Mouse (Mus musculus): ENCODE results near the gene Pdxk.

The Pdxk gene

GRCm38 (mm10) chr10:78464792-78465207 is at the start of gene Pdxk:
Gene Pdxk, minus strand, starts transcription at chr10:78464975.
- CTCF ChIA-PET, result no interaction called here

DNA sequence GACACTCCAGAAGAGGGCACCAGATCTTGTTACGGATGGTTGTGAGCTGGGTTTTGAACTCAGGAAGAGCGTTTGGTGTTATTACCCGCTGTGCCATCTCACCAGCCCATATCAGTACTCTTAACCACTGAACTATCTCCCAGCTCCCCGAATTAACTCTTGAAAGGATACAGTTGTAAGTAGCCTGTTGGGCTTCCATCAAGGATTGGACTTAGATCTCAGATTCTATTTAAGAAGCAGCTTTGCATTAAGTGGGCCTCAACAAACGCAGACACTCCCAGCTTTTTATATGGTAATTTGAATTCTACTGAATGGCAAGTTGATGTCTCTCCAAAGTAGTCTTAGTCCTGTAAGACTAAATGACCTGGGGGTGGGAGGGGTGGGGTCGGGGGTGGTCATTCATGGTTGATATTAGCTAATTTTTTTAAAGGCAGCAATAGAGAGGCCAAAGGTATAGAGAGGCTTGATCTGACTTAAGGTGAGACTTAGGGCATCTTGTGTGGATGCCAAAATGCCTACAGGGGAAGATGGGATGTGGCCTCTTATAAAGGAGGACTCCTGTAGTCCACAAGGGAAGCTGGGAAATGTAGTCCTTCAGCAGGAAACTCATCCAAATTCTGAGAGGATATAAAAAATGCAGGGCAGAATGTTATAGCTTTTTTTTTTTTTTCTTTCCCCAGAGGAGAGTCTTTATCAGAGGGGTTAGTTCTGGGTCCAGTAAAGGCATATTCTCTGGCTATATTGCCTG is 38.4 kb upstream of the Pdxk start:
- CTCF ChIA-PET, result no interaction called here

DNA sequence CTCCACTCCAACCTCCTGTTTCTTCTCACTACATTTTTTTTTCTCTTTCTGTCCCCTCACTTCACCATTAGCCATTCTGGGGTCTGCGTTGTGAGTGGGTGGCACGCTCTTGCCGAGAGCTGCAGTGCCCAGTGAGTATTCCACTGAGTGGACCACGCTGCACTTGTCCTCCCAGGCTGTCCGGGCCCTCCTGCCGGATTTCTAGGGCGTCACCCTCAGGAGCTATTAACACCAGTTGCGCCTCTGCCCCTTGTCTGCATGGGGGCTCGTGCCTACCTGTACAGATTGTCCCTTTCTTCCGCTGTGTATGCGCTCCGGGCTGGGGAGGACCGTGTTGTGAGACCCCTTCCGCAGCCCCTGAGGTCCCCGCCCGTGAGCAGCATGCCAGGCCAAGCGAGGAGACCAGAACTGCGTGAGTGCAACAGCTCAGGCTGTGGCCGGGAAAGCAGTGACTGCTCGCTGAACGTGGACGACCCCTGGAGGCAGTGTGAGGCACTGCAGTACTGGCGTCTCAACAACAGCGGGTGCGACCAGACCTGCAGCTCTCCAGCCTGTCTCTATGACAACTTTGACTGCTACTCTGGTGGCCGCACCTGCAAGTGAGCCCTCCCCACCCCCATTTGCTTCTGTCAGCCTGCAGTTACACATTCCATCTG is 22.8 kb upstream of the Pdxk start:
- CTCF ChIA-PET, result interaction anchor here (0.5 kb wide), 1 partner anchor 95 kb away, joined by 8 read pairs; no protein-coding TSS in a partner anchor

DNA sequence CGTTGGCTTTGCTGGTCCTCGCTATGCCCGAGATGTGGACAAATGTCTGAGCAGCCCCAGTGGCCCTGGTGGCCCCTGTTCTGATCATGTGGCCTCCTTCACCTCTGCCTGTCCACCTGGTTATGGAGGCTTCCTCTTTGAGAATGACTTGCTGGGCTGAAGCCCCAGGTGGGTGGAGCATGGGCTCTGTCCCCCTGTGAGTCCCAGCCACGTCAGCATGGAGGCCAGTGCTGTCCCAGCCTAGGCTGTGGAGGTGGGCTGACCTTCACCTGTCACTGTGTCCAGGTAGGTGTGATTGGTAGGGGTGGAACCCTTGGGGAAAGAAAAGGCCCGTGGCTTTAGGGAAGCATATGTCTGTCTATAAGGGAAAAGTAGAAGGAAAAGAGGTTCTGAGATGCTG is 22.1 kb upstream of the Pdxk start:
- CTCF ChIA-PET, result interaction anchor here (0.5 kb wide), 1 partner anchor 95 kb away, joined by 8 read pairs; no protein-coding TSS in a partner anchor

GRCm38 (mm10) chr10:78485369-78485768 is 20.6 kb upstream of the Pdxk start:
- CTCF ChIA-PET, result interaction anchor here (0.5 kb wide), 1 partner anchor 59 kb away, joined by 4 read pairs; no protein-coding TSS in a partner anchor

- CTCF ChIA-PET, result interaction anchor here (0.6 kb wide), 1 partner anchor 511 kb away, joined by 7 read pairs; no protein-coding TSS in a partner anchor
Observed at GRCm38 (mm10) chr10:78481928-78482499, 17.2 kb upstream of the Pdxk start.

- CTCF ChIA-PET, result no interaction called here
Observed at GRCm38 (mm10) chr10:78480954-78481927, 16.5 kb upstream of the Pdxk start.

- CTCF ChIA-PET, result no interaction called here
Observed at GRCm38 (mm10) chr10:78476821-78477220, 12.0 kb upstream of the Pdxk start.

GRCm38 (mm10) chr10:78474759-78475158 is 10.0 kb upstream of the Pdxk start:
- CTCF ChIA-PET, result interaction anchor here (0.6 kb wide), 2 partner anchors 16 to 104 kb away, joined by 3 to 7 read pairs; no protein-coding TSS in a partner anchor

DNA sequence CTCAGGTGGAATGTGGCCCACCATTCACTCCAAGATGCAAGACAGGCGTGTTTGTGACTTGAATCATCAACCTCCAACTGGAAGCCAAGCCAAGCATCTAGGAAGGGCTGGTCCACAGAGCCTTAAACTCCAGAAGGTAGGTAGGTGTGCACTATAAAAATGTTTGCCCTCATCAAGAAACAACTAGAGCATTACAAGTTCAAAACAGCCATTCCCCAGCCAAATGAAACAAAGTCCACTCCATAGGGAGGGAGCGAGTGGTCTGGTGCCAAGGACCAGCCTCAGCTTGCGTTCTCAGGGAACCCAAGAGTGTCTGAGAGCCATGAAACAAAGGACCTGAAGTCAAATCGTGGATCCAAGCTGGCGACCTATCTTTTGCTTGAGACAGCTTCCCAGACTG is 8.7 kb upstream of the Pdxk start:
- CTCF ChIA-PET, result no interaction called here

- CTCF ChIA-PET, result no interaction called here
Observed at GRCm38 (mm10) chr10:78472046-78472445, 7.3 kb upstream of the Pdxk start.

DNA sequence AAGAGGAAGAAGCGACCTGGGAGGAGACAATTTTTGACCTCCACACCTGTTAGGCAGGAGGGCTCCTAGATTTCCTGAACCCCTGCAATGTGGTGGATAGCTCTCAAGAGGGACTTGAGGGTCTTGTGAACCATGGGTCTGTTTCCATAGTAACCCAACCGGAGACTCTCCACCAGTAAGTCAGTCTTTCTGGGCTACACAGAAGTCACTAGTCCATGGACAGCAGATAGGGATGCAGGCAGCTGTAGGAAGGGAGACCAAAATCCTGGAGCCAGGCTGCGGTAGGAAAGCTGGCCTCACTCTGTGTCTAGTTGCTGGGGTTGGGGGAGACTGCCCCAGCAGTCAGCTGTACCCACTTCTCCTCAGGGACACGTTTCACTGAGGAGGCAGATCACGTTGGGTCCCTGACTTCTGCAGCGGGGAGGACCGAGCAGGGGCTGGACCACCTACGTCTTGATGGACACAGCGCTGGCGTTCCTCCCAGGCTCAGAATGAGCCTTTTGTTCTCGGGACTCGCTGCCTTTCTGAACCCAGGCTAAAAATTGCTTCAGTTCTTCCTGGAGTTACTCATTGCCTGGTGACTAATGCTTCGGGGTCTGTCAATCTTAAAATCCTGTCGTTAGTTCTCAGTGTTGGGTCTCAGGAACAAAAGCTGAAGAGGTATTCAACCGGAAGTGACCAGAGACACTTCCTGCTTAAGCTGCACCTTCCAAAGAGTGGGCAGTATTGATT is 6.0 kb upstream of the Pdxk start:
- CTCF ChIA-PET, result no interaction called here

GRCm38 (mm10) chr10:78467761-78468310 is 3.1 kb upstream of the Pdxk start:
- CTCF ChIA-PET, result no interaction called here

- CTCF ChIA-PET, result interaction anchor here (0.7 kb wide), 2 partner anchors 12 to 23 kb away, joined by 3 read pairs; no protein-coding TSS in a partner anchor
Observed at GRCm38 (mm10) chr10:78466647-78467046, 1.9 kb upstream of the Pdxk start.

- CTCF ChIA-PET, result interaction anchor here (0.5 kb wide), 1 partner anchor 32 kb away, joined by 3 read pairs; no protein-coding TSS in a partner anchor
Observed at GRCm38 (mm10) chr10:78465472-78465871, 697 bp upstream of the Pdxk start.

GRCm38 (mm10) chr10:78464201-78464791 is 479 bp downstream of the Pdxk start:
- CTCF ChIA-PET, result no interaction called here

DNA sequence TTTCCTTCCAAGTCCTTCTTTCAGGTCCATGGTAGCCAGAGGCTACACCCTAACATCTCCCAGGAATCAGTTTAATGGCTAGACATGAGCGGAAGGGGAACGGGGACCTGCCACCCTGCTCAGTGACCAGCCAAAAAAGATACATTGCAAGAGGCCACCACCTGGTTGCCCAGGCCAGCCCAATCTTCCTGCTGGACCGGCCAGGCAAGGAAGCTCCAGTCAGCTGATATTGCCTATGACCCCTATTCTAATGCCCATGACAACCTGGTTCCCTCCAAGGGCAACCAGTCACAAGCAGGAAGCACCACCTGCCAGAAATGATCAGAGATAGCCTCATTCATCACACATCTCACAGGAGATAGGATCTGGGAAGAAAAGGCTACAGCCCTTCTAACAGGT is 1.0 kb downstream of the Pdxk start:
- CTCF ChIA-PET, result no interaction called here

DNA sequence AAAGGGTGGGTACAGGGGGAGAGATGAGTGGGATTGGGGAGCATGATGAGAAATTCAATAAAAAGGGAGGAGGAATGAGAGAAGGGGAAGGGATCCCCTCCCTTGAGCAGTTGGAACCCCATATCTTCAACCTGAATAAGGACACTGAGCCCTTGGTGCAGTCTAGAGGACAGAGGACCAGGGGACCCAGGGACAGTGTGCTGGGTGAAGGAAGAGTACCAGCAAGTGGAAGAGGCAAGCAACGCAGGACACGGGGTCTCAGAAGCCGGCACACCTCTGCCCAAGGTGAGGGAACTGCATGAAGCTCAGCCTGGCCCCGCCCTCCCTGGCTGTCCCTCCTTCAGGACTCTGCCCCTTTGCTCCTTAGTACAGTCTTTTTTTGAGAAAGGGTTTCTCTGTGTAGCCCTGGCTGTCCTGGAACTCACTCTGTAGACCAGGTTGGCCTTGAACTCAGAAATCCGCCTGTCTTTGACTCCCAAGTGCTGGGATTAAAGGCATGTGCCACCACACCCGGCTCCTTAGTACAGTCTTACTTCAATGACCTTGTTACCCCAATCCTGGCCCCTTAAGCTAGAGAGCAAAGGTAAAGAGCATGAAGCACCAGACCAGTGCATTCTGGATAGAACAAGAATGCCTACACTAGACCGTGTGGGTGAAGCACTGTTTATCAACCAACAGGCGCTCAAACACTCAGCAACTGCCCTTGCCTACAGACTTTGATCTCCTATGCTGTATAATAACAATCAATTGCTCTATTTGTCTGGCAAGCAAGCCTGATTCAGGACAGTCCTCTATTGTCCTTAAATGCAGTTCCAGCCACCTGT is 1.6 kb downstream of the Pdxk start:
- CTCF ChIA-PET, result interaction anchor here (0.5 kb wide), 1 partner anchor 370 kb away, joined by 3 read pairs; no protein-coding TSS in a partner anchor

GRCm38 (mm10) chr10:78461767-78462166 is 3.0 kb downstream of the Pdxk start:
- CTCF ChIA-PET, result interaction anchor here (1.5 kb wide), 1 partner anchor 25 kb away, joined by 3 read pairs; no protein-coding TSS in a partner anchor
